Mouse (Mus musculus) gonadal fat pad, adult 2 months (tissue): ENCODE data around the gene Map3k7cl. TPM values are rescaled to one million over a fixed set of nuclear protein-coding genes. Genes with fewer than 3 reads are reported as not detected.

Source experiments
- DNase-seq: peaks from one replicate; pipeline ENCODE4 v3.0.0-alpha.2; 2012; ENCODE audit warnings: low read depth
- polyA plus RNA-seq: library from polyadenylated mRNA; depleted of rRNA; stranded (reverse); fragments of >200 nt; gene quantifications from 2 replicates; pipeline ENCODE4 v1.2.3, GENCODE M21; 2012; rRNA removed

Map3k7cl gene
- polyA plus RNA-seq, 1 experiment: 5.4 TPM

- DNase-seq: no peak
Measured at GRCm38 (mm10) chr16:87635841-87636240, 82.7 kb downstream of the Map3k7cl start.

- DNase-seq: no peak
Measured at GRCm38 (mm10) chr16:87638098-87638497, 85.0 kb downstream of the Map3k7cl start.

- no peak for DNase-seq
Measured at GRCm38 (mm10) chr16:87642234-87642633, 89.1 kb downstream of the Map3k7cl start.

- no peak for DNase-seq
Measured at GRCm38 (mm10) chr16:87644111-87644770, 91.1 kb downstream of the Map3k7cl start.

Other genes with a start within 250 kb of the Map3k7cl start
- gene N6amt1, start 199.1 kb upstream of the Map3k7cl start, polyA plus RNA-seq: 14.9 and 15.5 TPM in 2 replicates
- gene Ltn1, start 120.7 kb upstream of the Map3k7cl start, polyA plus RNA-seq: 8.3 and 8.5 TPM in 2 replicates
- 3.6 and 4.3 TPM in 2 replicates for gene Rwdd2b, start 112.8 kb upstream of the Map3k7cl start, polyA plus RNA-seq
- gene Usp16, start 98.6 kb upstream of the Map3k7cl start, polyA plus RNA-seq: 21.5 and 28.8 TPM in 2 replicates
- gene Cct8, start 57.5 kb upstream of the Map3k7cl start, polyA plus RNA-seq: 32.0 and 32.1 TPM in 2 replicates
- 10.2 and 10.7 TPM in 2 replicates for gene Bach1, start 145.6 kb downstream of the Map3k7cl start, polyA plus RNA-seq